Mouse (Mus musculus) heart, postnatal 0 days (tissue): ENCODE measurements around the gene Fkbp5. TPM values are rescaled to one million over a fixed set of nuclear protein-coding genes. Genes with fewer than 3 reads are reported as not detected.

Experiments
- ATAC-seq: fragments of 200-750 bp; cut with Nextera tagmentation; 2 replicates; pipeline ENCODE4 v1.8.0; 2017; ENCODE audit warnings: low read depth, moderate number of reproducible peaks, moderate library complexity; ENCODE audit not compliant: insufficient read depth
- DNase-seq: peaks from one replicate; pipeline ENCODE4 v3.0.0-alpha.2; 2016; ENCODE audit warnings: low spot score
- H3K27ac ChIP-seq: fragments of 300-500 bp; sonication (generic); 2 replicates; pipeline ENCODE4 v1.5.1; 2014; ENCODE audit warnings: low read depth, mild to moderate bottlenecking
- H3K27me3 ChIP-seq: fragments of 300-500 bp; sonication (generic); 2 replicates; pipeline ENCODE4 v1.6.1; 2014; ENCODE audit warnings: low read length, mixed read lengths; ENCODE audit not compliant: control insufficient read depth, insufficient read depth
- H3K36me3 ChIP-seq: fragments of 300-500 bp; sonication (generic); replicated peaks from 2 replicates; pipeline ENCODE4 v1.6.1; 2014; ENCODE audit warnings: low read length, mixed read lengths; ENCODE audit not compliant: control insufficient read depth, insufficient read depth
- H3K4me1 ChIP-seq: fragments of 300-500 bp; sonication (generic); 2 replicates; pipeline ENCODE4 v1.6.1; 2014; ENCODE audit warnings: antibody characterized with exemption; ENCODE audit not compliant: control insufficient read depth, insufficient read depth
- H3K4me2 ChIP-seq: fragments of 300-500 bp; sonication (generic); 2 replicates; pipeline ENCODE4 v1.6.1; 2014; ENCODE audit warnings: low read depth, mild to moderate bottlenecking, low read length, moderate library complexity
- H3K4me3 ChIP-seq: fragments of 300-500 bp; sonication (generic); 2 replicates; pipeline ENCODE4 v1.5.1; 2014; ENCODE audit warnings: low read depth, low read length
- H3K9ac ChIP-seq: fragments of 300-500 bp; sonication (generic); replicated peaks from 2 replicates; pipeline ENCODE4 v1.6.1; 2014; ENCODE audit warnings: low read depth, low read length, mixed read lengths
- H3K9me3 ChIP-seq: fragments of 300-500 bp; sonication (generic); replicated peaks from 2 replicates; pipeline ENCODE4 v1.6.1; 2016; ENCODE audit warnings: low read length; ENCODE audit not compliant: control insufficient read depth
- CTCF ChIP-seq: IDR thresholded peaks from 2 replicates; pipeline ENCODE4 v1.5.1; 2016; ENCODE audit warnings: antibody characterized with exemption, control low read depth, low read depth
- EP300 ChIP-seq: IDR thresholded peaks from 2 replicates; pipeline ENCODE4 v1.6.1; 2016; ENCODE audit warnings: antibody characterized with exemption, low read depth
- WGBS: fragments of 180-500 bp; shearing (Covaris S2); extraction: QIAGEN DNeasy Blood & Tissue Kit; methylation state at CpG from one replicate; pipeline ENCODE4 v1.1.7; 2014; 5-methylcytosine and 5-hydroxymethylcytosine counted together
- polyA plus RNA-seq: library from polyadenylated mRNA; unstranded; fragments of >200 nt; fragmentation: Nextera tagmentation; extraction: Ambion mirVana; gene quantifications from 2 replicates; pipeline ENCODE4 v1.2.1, GENCODE M21; 2015
- total RNA-seq: library from RNA; depleted of rRNA; stranded (reverse); fragments of >200 nt; gene quantifications from 2 replicates; pipeline ENCODE4 v1.2.3, GENCODE M21; 2014; ENCODE audit warnings: low replicate concordance

The Fkbp5 gene
- total and polyA plus RNA-seq, 2 experiments from 2014 or later: 8.3 to 19.4 TPM

- no peaks in the 10 kb centered on the region for H3K9me3 ChIP-seq
- H3K36me3 ChIP-seq: peaks cover 41% of the 10 kb centered on the region
- no peak for DNase-seq
- H3K4me1 ChIP-seq: no peaks in the 10 kb centered on the region
- WGBS: 74% methylated on average over 6 of the region's 6 CpGs
- no peak overlapping the region for H3K4me3 ChIP-seq
- no peak overlapping the region for H3K9ac ChIP-seq
- no peaks in the 10 kb centered on the region for H3K27me3 ChIP-seq
- no peak for ATAC-seq
- TF ChIP-seq EP300: no peak
- no peak overlapping the region for H3K27ac ChIP-seq
- no peak overlapping the region for H3K4me2 ChIP-seq
These were observed 78.8 kb downstream of the Fkbp5 start for GRCm38 (mm10) chr17:28438342-28439115.

DNA sequence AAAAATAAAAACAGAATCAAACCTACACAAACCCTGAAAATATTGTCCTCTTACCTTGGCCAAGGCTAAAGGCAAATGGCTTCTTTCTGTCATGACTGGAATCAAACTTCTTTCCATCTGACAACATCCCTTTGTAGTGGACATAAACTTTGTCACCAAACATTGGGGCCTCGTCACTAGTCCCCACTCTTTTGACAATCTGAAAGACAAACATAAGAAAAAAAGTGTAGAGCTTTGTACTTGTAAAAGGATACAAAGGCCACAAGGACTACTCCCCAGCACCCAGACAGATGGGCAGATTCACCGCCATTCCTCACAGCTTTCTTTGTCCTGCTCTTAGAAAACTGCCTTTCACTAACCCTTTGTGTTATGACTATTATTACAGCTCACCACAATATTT is 79.4 kb downstream of the Fkbp5 start:
- DNase-seq: no peak
- H3K27ac ChIP-seq: no peak overlapping the region
- H3K4me1 ChIP-seq: no peaks in the 10 kb centered on the region
- TF ChIP-seq CTCF (no peak), EP300 (no peak)
- H3K4me2 ChIP-seq: no peak overlapping the region
- H3K36me3 ChIP-seq: peaks cover 43% of the 10 kb centered on the region
- H3K27me3 ChIP-seq: no peaks in the 10 kb centered on the region
- H3K9ac ChIP-seq: no peak overlapping the region
- ATAC-seq: no peak
- no peaks in the 10 kb centered on the region for H3K9me3 ChIP-seq
- WGBS: 92% methylated on average over 2 of the region's 2 CpGs
- H3K4me3 ChIP-seq: no peak overlapping the region

- ATAC-seq: no peak
These were observed 82.3 kb downstream of the Fkbp5 start for GRCm38 (mm10) chr17:28434921-28435485.

DNA sequence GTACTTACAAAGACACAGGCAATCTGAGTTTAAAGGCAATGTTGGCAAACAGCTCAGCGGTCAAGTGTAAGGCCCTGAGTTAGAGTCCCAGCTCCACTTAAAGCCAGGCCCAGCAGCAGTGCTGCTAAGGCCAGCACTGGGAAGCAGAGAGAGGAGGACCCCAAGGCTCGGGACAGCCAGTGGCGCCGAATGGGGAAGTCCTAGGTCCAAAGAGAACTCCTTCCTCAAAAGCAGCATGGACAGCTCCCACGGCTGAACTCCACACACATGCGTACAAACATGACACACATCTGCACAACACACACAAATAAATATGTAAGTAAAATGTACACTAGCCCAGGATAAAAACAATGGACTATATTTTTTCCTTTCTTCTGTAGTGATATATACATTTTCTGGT is 84.3 kb downstream of the Fkbp5 start:
- TF ChIP-seq EP300: no peak
- TF ChIP-seq CTCF: no peak

More at GRCm38 (mm10) chr17:28434921-28435485, 82.3 kb downstream of the Fkbp5 start:
- 72% methylated on average over 5 of the region's 5 CpGs for WGBS
- no peak overlapping the region for H3K9ac ChIP-seq
- H3K27me3 ChIP-seq: no peaks in the 10 kb centered on the region
- TF ChIP-seq CTCF: no peak
- TF ChIP-seq EP300: no peak
- no peaks in the 10 kb centered on the region for H3K9me3 ChIP-seq
- no peak for DNase-seq
- H3K4me3 ChIP-seq: no peak overlapping the region
- no peak overlapping the region for H3K4me2 ChIP-seq
- 0 out of 2 replicates have a peak, but pooled peaks cover 8% of the 10 kb centered on the region for H3K4me1 ChIP-seq
- peaks cover 34% of the 10 kb centered on the region for H3K36me3 ChIP-seq
- no peak overlapping the region for H3K27ac ChIP-seq

DNA sequence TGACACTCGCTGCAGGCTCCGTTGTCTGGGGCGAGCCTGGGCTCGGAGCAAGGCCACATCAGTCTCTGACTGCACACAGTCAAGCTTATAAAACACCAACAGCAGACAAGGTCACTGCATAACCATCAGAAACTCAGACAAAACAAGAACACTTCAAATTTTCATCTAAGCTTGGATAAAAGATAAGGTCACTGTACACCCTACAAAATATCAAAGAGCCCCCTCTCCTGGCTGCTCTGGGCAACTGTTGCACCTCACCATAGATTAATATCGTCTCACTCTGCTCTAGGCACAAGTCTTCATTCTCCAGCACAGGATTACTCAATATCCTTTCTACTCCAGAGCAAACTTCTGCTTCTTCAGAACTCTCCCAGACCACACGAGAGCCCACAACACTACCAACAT is 85.4 kb downstream of the Fkbp5 start:
- Histone ChIP-seq H3K9me3 (no peaks in the 10 kb centered on the region), H3K27me3 (no peaks in the 10 kb centered on the region), H3K4me3 (no peak overlapping the region), H3K4me2 (no peak overlapping the region), H3K4me1 (peaks cover 8% of the 10 kb centered on the region; the same call in 1 of the 2 replicates), H3K36me3 (peaks cover 19% of the 10 kb centered on the region), H3K27ac (0 out of 2 replicates have a peak overlapping the region, but pooled peaks have one; percentile 38), H3K9ac (no peak overlapping the region)
- TF ChIP-seq CTCF (peak; percentile 29), EP300 (no peak)
- no peak for DNase-seq
- WGBS: 77% methylated on average over 6 of the region's 6 CpGs
- peak; percentile 39; the same call in 1 of the 2 replicates for ATAC-seq

More for the DNA sequence above, 84.3 kb downstream of the Fkbp5 start:
- Histone ChIP-seq H3K9ac (no peak overlapping the region), H3K27me3 (no peaks in the 10 kb centered on the region), H3K4me2 (no peak overlapping the region), H3K9me3 (no peaks in the 10 kb centered on the region), H3K4me3 (no peak overlapping the region), H3K4me1 (peaks cover 8% of the 10 kb centered on the region; the same call in 1 of the 2 replicates), H3K27ac (no peak overlapping the region), H3K36me3 (peaks cover 19% of the 10 kb centered on the region)
- ATAC-seq (no peak), DNase-seq (no peak)
- 88% methylated on average over 6 of the region's 6 CpGs for WGBS
